Mouse (Mus musculus) embryonic facial prominence, embryonic 15.5 days (tissue): ENCODE data around the gene P2ry13. TPM values are rescaled to one million over a fixed set of nuclear protein-coding genes. Genes with fewer than 3 reads are reported as not detected.
A peak's percentile ranks its signal among the peaks of the same experiment; 100 is the strongest.

ENCODE experiments used
- ATAC-seq: fragments of 200-750 bp; cut with Nextera tagmentation; 2 replicates; pipeline ENCODE4 v1.8.0; 2017; ENCODE audit warnings: low read depth, moderate TSS enrichment; ENCODE audit not compliant: insufficient number of reproducible peaks, low FRiP score, low TSS enrichment
- H3K27ac ChIP-seq: fragments of 300-500 bp; sonication (generic); replicated peaks from 2 replicates; pipeline ENCODE4 v1.5.1; 2015; ENCODE audit warnings: mild to moderate bottlenecking, inconsistent platforms
- H3K27me3 ChIP-seq: fragments of 300-500 bp; sonication (generic); 2 replicates; pipeline ENCODE4 v1.6.1; 2015; ENCODE audit warnings: inconsistent platforms
- H3K36me3 ChIP-seq: fragments of 300-500 bp; sonication (generic); 2 replicates; pipeline ENCODE4 v1.6.1; 2015; ENCODE audit warnings: mild to moderate bottlenecking, inconsistent platforms
- H3K4me1 ChIP-seq: fragments of 300-500 bp; sonication (generic); 2 replicates; pipeline ENCODE4 v1.6.1; 2015; ENCODE audit warnings: inconsistent platforms
- H3K4me2 ChIP-seq: fragments of 300-500 bp; sonication (generic); replicated peaks from 2 replicates; pipeline ENCODE4 v1.6.1; 2015; ENCODE audit warnings: mild to moderate bottlenecking, inconsistent platforms
- H3K4me3 ChIP-seq: fragments of 300-500 bp; sonication (generic); replicated peaks from 2 replicates; pipeline ENCODE4 v1.5.1; 2015; ENCODE audit warnings: mild to moderate bottlenecking, inconsistent platforms
- H3K9ac ChIP-seq: fragments of 300-500 bp; sonication (generic); 2 replicates; pipeline ENCODE4 v1.6.1; 2015; ENCODE audit warnings: inconsistent platforms
- H3K9me3 ChIP-seq: fragments of 300-500 bp; sonication (generic); replicated peaks from 2 replicates; pipeline ENCODE4 v1.6.1; 2016; ENCODE audit warnings: inconsistent platforms
- WGBS: fragments of 180-500 bp; shearing (Covaris S2); methylation state at CpG from one replicate; pipeline ENCODE4 v1.1.7; 2015; 5-methylcytosine and 5-hydroxymethylcytosine counted together
- polyA plus RNA-seq: library from polyadenylated mRNA; unstranded; fragments of >200 nt; fragmentation: Nextera tagmentation; extraction: Ambion mirVana; gene quantifications from 2 replicates; pipeline ENCODE4 v1.2.1, GENCODE M21; 2015

P2ry13 gene
- polyA plus RNA-seq, 1 experiment from 2014 or later: 2.1 TPM

DNA sequence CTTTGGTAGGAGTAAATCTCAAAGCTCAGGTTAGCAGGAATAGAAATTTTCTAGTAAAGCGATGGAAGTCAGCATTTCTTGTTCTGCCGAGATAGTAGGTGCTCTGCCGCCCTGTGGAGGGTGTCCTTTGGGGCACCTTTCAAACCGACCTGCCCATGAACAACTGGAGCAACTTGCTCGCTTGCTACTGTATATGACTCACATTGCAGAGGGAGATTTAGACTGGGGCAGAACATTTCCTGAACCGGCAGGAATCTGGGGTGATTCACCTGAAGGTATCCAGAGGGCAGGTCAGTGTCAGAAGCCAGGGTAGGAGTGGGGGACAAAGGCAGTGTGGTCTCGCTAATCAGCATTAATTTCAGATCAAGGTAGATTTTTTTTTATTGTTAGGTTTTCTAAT is 15.7 kb downstream of the P2ry13 start, which contains the start of gene Gpr87:
Gene Gpr87 (minus strand): TSS at position 167 of the 400 bp plus-strand sequence.
- Histone ChIP-seq H3K27me3 (no peaks in the 10 kb centered on the region), H3K9ac (no peak within 1 kb of the TSS), H3K4me1 (no peaks in the 10 kb centered on the region), H3K4me2 (peak within 1 kb of the TSS; percentile 30; the same call in 1 of the 2 replicates), H3K36me3 (no peaks in the 10 kb centered on the region), H3K4me3 (peak within 1 kb of the TSS; percentile 24), H3K27ac (peak within 1 kb of the TSS; percentile 84), H3K9me3 (no peaks in the 10 kb centered on the region)
- WGBS: 69% methylated on average over 7 of the region's 7 CpGs
- no peak for ATAC-seq

GRCm38 (mm10) chr3:59194099-59194498 is 16.6 kb downstream of the P2ry13 start:
- Histone ChIP-seq H3K27me3 (no peaks in the 10 kb centered on the region), H3K4me1 (no peaks in the 10 kb centered on the region), H3K9me3 (no peaks in the 10 kb centered on the region), H3K4me2 (peak overlapping the region; percentile 30; the same call in 1 of the 2 replicates), H3K36me3 (no peaks in the 10 kb centered on the region), H3K27ac (peak overlapping the region; percentile 84), H3K4me3 (peak overlapping the region; percentile 24), H3K9ac (no peak overlapping the region)
- WGBS: 65% methylated on average over 7 of the region's 7 CpGs
- ATAC-seq: no peak

- Histone ChIP-seq H3K4me1 (no peaks in the 10 kb centered on the region), H3K9ac (no peak overlapping the region), H3K27ac (no peak overlapping the region), H3K4me2 (no peak overlapping the region), H3K9me3 (no peaks in the 10 kb centered on the region), H3K4me3 (no peak overlapping the region), H3K36me3 (no peaks in the 10 kb centered on the region), H3K27me3 (no peaks in the 10 kb centered on the region)
- WGBS: 90% methylated on average over 6 of the region's 6 CpGs
- no peak for ATAC-seq
Observed at GRCm38 (mm10) chr3:59191674-59192073, 19.0 kb downstream of the P2ry13 start.

GRCm38 (mm10) chr3:59187336-59187735 is 23.3 kb downstream of the P2ry13 start:
- Histone ChIP-seq H3K4me1 (no peaks in the 10 kb centered on the region), H3K27me3 (no peaks in the 10 kb centered on the region), H3K9ac (no peak overlapping the region), H3K4me2 (no peak overlapping the region), H3K27ac (no peak overlapping the region), H3K36me3 (no peaks in the 10 kb centered on the region), H3K9me3 (no peaks in the 10 kb centered on the region), H3K4me3 (no peak overlapping the region)
- no peak for ATAC-seq
- WGBS: 63% methylated on average over 4 of the region's 4 CpGs

GRCm38 (mm10) chr3:59185662-59186061 is 25.0 kb downstream of the P2ry13 start:
- WGBS: 90% methylated on average over 4 of the region's 4 CpGs
- Histone ChIP-seq H3K4me3 (no peak overlapping the region), H3K36me3 (no peaks in the 10 kb centered on the region), H3K9ac (no peak overlapping the region), H3K9me3 (no peaks in the 10 kb centered on the region), H3K4me1 (0 out of 2 replicates have a peak, but pooled peaks cover 3% of the 10 kb centered on the region), H3K27me3 (no peaks in the 10 kb centered on the region), H3K27ac (no peak overlapping the region), H3K4me2 (no peak overlapping the region)
- no peak for ATAC-seq

GRCm38 (mm10) chr3:59182129-59182528 is 28.6 kb downstream of the P2ry13 start:
- Histone ChIP-seq H3K27ac (0 out of 2 replicates have a peak overlapping the region, but pooled peaks have one; percentile 6), H3K9ac (no peak overlapping the region), H3K4me1 (0 out of 2 replicates have a peak, but pooled peaks cover 3% of the 10 kb centered on the region), H3K27me3 (no peaks in the 10 kb centered on the region), H3K4me3 (no peak overlapping the region), H3K36me3 (no peaks in the 10 kb centered on the region), H3K4me2 (no peak overlapping the region), H3K9me3 (no peaks in the 10 kb centered on the region)
- ATAC-seq: no peak

DNA sequence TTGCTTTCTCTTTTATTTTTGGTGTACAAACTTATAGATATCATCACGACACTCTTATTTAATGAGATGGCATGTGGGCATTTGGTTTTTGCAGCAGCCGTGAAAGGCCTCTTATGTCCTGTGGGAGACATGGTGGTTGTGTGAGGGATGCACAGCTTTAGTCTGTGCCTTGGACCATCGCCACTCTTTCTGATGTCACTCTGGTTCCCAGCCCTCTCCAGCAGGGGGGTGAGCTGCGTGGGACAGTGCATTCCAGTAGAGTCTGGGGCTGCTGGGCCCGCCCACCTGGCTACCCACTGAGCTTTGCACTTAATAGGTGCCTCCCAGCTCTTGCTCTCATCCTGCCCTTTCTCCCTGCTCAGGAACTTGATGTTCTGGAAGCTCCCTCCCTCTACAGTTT is 29.5 kb downstream of the P2ry13 start:
- no peak overlapping the region for H3K9ac ChIP-seq
- H3K4me2 ChIP-seq: no peak overlapping the region
- ATAC-seq: no peak
- no peaks in the 10 kb centered on the region for H3K9me3 ChIP-seq
- no peak overlapping the region for H3K27ac ChIP-seq
- 0 out of 2 replicates have a peak, but pooled peaks cover 3% of the 10 kb centered on the region for H3K4me1 ChIP-seq
- H3K27me3 ChIP-seq: no peaks in the 10 kb centered on the region
- WGBS: 60% methylated on average over 5 of the region's 5 CpGs
- H3K36me3 ChIP-seq: no peaks in the 10 kb centered on the region
- H3K4me3 ChIP-seq: no peak overlapping the region

DNA sequence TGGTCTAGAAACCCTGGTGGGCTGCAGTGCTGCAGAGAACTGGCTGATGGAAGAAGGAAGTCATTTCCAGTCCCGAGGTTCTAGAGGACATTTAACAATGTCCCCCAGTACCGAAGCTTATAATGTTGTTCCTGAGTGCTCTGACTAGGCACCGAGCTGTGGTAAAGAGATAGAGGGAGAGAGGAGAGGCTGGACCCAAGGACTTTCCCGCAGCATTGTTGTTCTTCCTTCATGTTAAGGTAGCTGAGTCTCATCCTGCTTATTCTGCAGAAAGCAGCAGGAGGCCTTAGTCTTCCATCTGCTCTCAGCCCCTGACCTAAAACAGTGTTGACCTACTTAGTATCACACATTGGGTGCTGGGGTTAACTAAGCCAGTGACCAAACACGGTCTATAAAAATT is 33.8 kb downstream of the P2ry13 start:
- Histone ChIP-seq H3K4me2 (no peak overlapping the region), H3K9ac (no peak overlapping the region), H3K4me1 (0 out of 2 replicates have a peak, but pooled peaks cover 3% of the 10 kb centered on the region), H3K27ac (no peak overlapping the region), H3K9me3 (no peaks in the 10 kb centered on the region), H3K4me3 (no peak overlapping the region), H3K36me3 (no peaks in the 10 kb centered on the region), H3K27me3 (no peaks in the 10 kb centered on the region)
- no peak for ATAC-seq
- WGBS: 72% methylated on average over 5 of the region's 5 CpGs

DNA sequence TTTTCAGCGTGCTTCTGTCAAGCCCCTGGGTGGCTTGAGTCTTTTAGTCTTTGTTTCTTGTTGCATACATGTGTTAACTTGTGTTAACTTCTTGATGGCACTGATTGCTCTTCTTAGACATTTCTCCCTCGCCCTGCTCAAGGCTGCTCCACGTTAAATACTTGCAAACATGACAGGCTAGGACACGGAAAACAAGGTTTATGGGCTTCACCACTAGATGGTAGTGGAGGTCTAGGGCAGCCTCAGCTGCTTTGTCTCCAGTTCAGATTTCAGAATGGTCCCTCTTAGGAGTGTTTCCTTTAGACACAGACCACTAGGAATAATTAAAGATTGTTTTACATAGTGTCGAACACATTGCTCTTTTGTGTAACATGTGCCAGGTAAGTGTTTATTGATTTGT is 35.4 kb downstream of the P2ry13 start:
- Histone ChIP-seq H3K9me3 (no peaks in the 10 kb centered on the region), H3K4me3 (no peak overlapping the region), H3K9ac (no peak overlapping the region), H3K27ac (no peak overlapping the region), H3K4me1 (no peaks in the 10 kb centered on the region), H3K4me2 (no peak overlapping the region), H3K27me3 (no peaks in the 10 kb centered on the region), H3K36me3 (no peaks in the 10 kb centered on the region)
- no peak for ATAC-seq
- 20% methylated on average over 5 of the region's 5 CpGs for WGBS

GRCm38 (mm10) chr3:59174426-59175154 is 36.1 kb downstream of the P2ry13 start:
- Histone ChIP-seq H3K36me3 (no peaks in the 10 kb centered on the region), H3K4me2 (no peak overlapping the region), H3K27ac (no peak overlapping the region), H3K27me3 (no peaks in the 10 kb centered on the region), H3K9ac (no peak overlapping the region), H3K9me3 (no peaks in the 10 kb centered on the region), H3K4me1 (peaks cover 3% of the 10 kb centered on the region; the same call in 1 of the 2 replicates), H3K4me3 (no peak overlapping the region)
- ATAC-seq: no peak
- WGBS: 78% methylated on average over 6 of the region's 6 CpGs

GRCm38 (mm10) chr3:59169921-59170627 is 40.6 kb downstream of the P2ry13 start:
- Histone ChIP-seq H3K4me1 (peaks cover 3% of the 10 kb centered on the region; the same call in 1 of the 2 replicates), H3K9ac (no peak overlapping the region), H3K27ac (no peak overlapping the region), H3K4me2 (no peak overlapping the region), H3K27me3 (no peaks in the 10 kb centered on the region), H3K4me3 (no peak overlapping the region), H3K36me3 (no peaks in the 10 kb centered on the region), H3K9me3 (no peaks in the 10 kb centered on the region)
- ATAC-seq: no peak
- 43% methylated on average over 2 of the region's 2 CpGs for WGBS
